Mouse (Mus musculus) midbrain, embryonic 12.5 days (tissue): ENCODE data around the gene Srgap2. TPM values are rescaled to one million over a fixed set of nuclear protein-coding genes. Genes with fewer than 3 reads are reported as not detected.

Experiments used
- ATAC-seq: fragments of 200-750 bp; cut with Nextera tagmentation; 2 replicates; pipeline ENCODE4 v1.8.0; 2017; ENCODE audit warnings: low read depth, moderate TSS enrichment, moderate library complexity; ENCODE audit not compliant: low FRiP score
- H3K27ac ChIP-seq: fragments of 300-500 bp; sonication (generic); replicated peaks from 2 replicates; pipeline ENCODE4 v1.5.1; 2016; ENCODE audit warnings: mild to moderate bottlenecking
- H3K27me3 ChIP-seq: fragments of 300-500 bp; sonication (generic); 2 replicates; pipeline ENCODE4 v1.6.1; 2016; ENCODE audit warnings: mild to moderate bottlenecking
- H3K36me3 ChIP-seq: fragments of 300-500 bp; sonication (generic); 2 replicates; pipeline ENCODE4 v1.6.1; 2016
- H3K4me1 ChIP-seq: fragments of 300-500 bp; sonication (generic); 2 replicates; pipeline ENCODE4 v1.6.1; 2016
- H3K4me2 ChIP-seq: fragments of 300-500 bp; sonication (generic); replicated peaks from 2 replicates; pipeline ENCODE4 v1.6.1; 2016; ENCODE audit warnings: mild to moderate bottlenecking, moderate library complexity
- H3K4me3 ChIP-seq: fragments of 300-500 bp; sonication (generic); 2 replicates; pipeline ENCODE4 v1.5.1; 2016; ENCODE audit warnings: mild to moderate bottlenecking
- H3K9ac ChIP-seq: fragments of 300-500 bp; sonication (generic); replicated peaks from 2 replicates; pipeline ENCODE4 v1.6.1; 2016; ENCODE audit warnings: mild to moderate bottlenecking, moderate library complexity
- H3K9me3 ChIP-seq: fragments of 300-500 bp; sonication (generic); 2 replicates; pipeline ENCODE4 v1.6.1; 2016; ENCODE audit warnings: mild to moderate bottlenecking
- WGBS: fragments of 180-500 bp; shearing (Covaris S2); methylation state at CpG from one replicate; pipeline ENCODE4 v1.1.7; 2016; 5-methylcytosine and 5-hydroxymethylcytosine counted together
- polyA plus RNA-seq: library from polyadenylated mRNA; unstranded; fragments of >200 nt; fragmentation: Nextera tagmentation; extraction: Ambion mirVana; gene quantifications from 2 replicates; pipeline ENCODE4 v1.2.1, GENCODE M21; 2016

Srgap2 gene
- polyA plus RNA-seq, 1 experiment from 2014 or later: 19.9 TPM

DNA sequence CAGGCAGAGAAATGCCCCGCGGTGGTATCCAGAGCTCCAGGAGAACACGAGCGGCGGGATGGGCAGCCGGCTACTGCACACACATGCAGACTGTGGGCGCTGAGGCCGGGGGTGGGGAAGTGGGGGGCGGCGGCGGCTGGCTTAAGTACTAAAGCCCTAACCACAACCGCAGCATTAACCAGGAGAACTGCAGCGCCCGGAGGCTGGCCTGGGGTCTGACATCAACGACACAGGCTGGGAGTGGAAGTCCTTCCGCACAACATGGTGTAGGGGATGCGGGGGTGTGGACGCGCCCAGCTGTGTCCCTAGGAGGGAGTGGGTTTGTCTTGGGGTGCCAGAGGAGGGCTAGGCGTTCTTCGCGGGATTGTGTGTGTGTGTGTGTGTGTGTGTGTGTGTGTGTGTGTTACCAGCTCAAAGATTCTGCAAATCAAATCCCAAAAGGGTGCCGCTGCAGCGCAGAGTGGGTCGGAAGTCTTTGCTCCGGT lies 2.0 kb downstream of the Srgap2 start:
- Histone ChIP-seq H3K9me3 (no peaks in the 10 kb centered on the region), H3K4me2 (peak overlapping the region; percentile 77), H3K4me1 (peaks cover 53% of the 10 kb centered on the region), H3K4me3 (peak overlapping the region; percentile 64), H3K27me3 (no peaks in the 10 kb centered on the region), H3K27ac (peak overlapping the region; percentile 91), H3K9ac (peak overlapping the region; percentile 92), H3K36me3 (no peaks in the 10 kb centered on the region)
- WGBS: 1% methylated on average over 26 of the region's 26 CpGs
- ATAC-seq: no peak

GRCm38 (mm10) chr1:131523794-131524193 lies 3.4 kb downstream of the Srgap2 start:
- H3K9me3 ChIP-seq: no peaks in the 10 kb centered on the region
- H3K27me3 ChIP-seq: no peaks in the 10 kb centered on the region
- WGBS: 50% methylated on average over 3 of the region's 3 CpGs
- H3K4me1 ChIP-seq: peaks cover 41% of the 10 kb centered on the region
- H3K4me2 ChIP-seq: peak overlapping the region; percentile 77
- H3K9ac ChIP-seq: no peak overlapping the region
- no peak for ATAC-seq
- no peak overlapping the region for H3K27ac ChIP-seq
- H3K4me3 ChIP-seq: peak overlapping the region; percentile 64
- no peaks in the 10 kb centered on the region for H3K36me3 ChIP-seq

DNA sequence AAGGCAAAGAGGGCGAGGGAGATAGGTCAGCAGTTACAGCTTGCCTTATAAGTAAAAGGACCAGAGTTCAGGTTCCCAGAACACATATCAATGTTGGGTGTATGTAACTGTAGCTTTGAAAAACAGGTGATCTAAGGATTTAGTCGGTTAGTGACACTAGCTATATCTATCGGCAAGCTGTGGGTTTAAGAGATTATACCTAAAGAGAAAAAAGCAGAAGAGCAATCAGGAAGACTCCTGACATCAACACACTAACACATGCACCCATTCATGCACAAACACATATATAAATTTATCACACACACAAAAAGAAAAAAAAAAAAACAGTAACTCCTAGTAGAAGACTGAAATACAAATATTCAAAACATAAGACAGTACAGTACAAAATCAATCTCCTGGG lies 10.6 kb downstream of the Srgap2 start:
- WGBS: 89% methylated on average over 3 of the region's 3 CpGs
- Histone ChIP-seq H3K4me2 (no peak overlapping the region), H3K9me3 (no peaks in the 10 kb centered on the region), H3K27ac (no peak overlapping the region), H3K4me3 (no peak overlapping the region), H3K4me1 (peaks cover 7% of the 10 kb centered on the region; the same call in 1 of the 2 replicates), H3K36me3 (no peaks in the 10 kb centered on the region), H3K9ac (no peak overlapping the region), H3K27me3 (no peaks in the 10 kb centered on the region)
- ATAC-seq: no peak

DNA sequence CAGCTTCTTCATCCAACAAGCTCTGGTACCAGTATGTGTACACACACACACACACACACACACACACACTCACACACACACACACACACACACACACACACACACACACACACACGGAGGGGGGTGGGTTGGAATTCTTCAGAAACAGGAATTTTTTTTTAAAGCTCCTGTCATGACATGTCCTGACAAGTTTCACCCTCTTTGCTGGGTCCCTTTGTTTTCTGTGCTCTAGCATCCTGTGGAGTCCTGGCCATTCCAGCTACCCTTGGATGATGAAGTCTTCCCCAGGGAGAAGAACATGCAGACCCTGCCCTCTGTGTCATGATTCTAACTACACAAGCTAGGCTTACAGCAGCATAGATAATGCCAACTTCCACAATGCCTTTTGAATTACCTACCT lies 13.0 kb downstream of the Srgap2 start:
- no peak overlapping the region for H3K9ac ChIP-seq
- H3K27ac ChIP-seq: no peak overlapping the region
- H3K27me3 ChIP-seq: no peaks in the 10 kb centered on the region
- H3K9me3 ChIP-seq: no peaks in the 10 kb centered on the region
- peaks cover 5% of the 10 kb centered on the region; the same call in 1 of the 2 replicates for H3K4me1 ChIP-seq
- H3K4me2 ChIP-seq: no peak overlapping the region
- WGBS: 90% methylated on average over 1 of the region's 1 CpGs
- no peaks in the 10 kb centered on the region for H3K36me3 ChIP-seq
- H3K4me3 ChIP-seq: no peak overlapping the region
- no peak for ATAC-seq

DNA sequence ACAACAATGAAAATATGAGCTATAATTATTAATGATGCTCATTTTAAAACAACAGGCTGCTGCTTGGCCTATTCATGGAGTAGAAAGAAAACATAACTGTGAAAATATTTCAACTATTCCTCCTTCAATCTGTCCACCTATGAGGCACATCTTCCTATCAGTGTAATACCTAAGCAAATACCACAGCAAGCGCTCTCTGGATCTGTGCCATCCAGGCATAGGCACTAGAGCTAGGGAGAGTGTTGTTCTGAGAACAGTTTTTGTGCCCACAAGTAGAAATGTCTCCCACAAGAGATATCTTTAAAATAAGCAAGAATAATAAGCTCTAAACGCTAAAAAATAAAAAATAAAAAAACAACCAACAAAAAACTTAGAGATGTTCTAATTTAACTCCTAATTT lies 14.0 kb downstream of the Srgap2 start:
- no peak for ATAC-seq
- Histone ChIP-seq H3K9me3 (no peaks in the 10 kb centered on the region), H3K9ac (no peak overlapping the region), H3K4me2 (no peak overlapping the region), H3K27ac (no peak overlapping the region), H3K4me1 (peaks cover 5% of the 10 kb centered on the region; the same call in 1 of the 2 replicates), H3K27me3 (no peaks in the 10 kb centered on the region), H3K4me3 (no peak overlapping the region), H3K36me3 (no peaks in the 10 kb centered on the region)
- 89% methylated on average over 2 of the region's 2 CpGs for WGBS

- H3K27me3 ChIP-seq: no peaks in the 10 kb centered on the region
- no peak overlapping the region for H3K4me3 ChIP-seq
- no peak for ATAC-seq
- WGBS: 80% methylated on average over 3 of the region's 3 CpGs
- H3K9me3 ChIP-seq: no peaks in the 10 kb centered on the region
- no peak overlapping the region for H3K9ac ChIP-seq
- H3K27ac ChIP-seq: no peak overlapping the region
- H3K36me3 ChIP-seq: no peaks in the 10 kb centered on the region
- peaks cover 5% of the 10 kb centered on the region; the same call in 1 of the 2 replicates for H3K4me1 ChIP-seq
- H3K4me2 ChIP-seq: no peak overlapping the region
Observed at GRCm38 (mm10) chr1:131511661-131512500, 15.3 kb downstream of the Srgap2 start.

- H3K36me3 ChIP-seq: no peaks in the 10 kb centered on the region
- H3K27me3 ChIP-seq: no peaks in the 10 kb centered on the region
- H3K4me2 ChIP-seq: no peak overlapping the region
- no peak overlapping the region for H3K9ac ChIP-seq
- H3K27ac ChIP-seq: no peak overlapping the region
- ATAC-seq: no peak
- H3K4me3 ChIP-seq: no peak overlapping the region
- H3K9me3 ChIP-seq: no peaks in the 10 kb centered on the region
- H3K4me1 ChIP-seq: peaks cover 5% of the 10 kb centered on the region; the same call in 1 of the 2 replicates
Observed at GRCm38 (mm10) chr1:131511131-131511530, 16.0 kb downstream of the Srgap2 start.

DNA sequence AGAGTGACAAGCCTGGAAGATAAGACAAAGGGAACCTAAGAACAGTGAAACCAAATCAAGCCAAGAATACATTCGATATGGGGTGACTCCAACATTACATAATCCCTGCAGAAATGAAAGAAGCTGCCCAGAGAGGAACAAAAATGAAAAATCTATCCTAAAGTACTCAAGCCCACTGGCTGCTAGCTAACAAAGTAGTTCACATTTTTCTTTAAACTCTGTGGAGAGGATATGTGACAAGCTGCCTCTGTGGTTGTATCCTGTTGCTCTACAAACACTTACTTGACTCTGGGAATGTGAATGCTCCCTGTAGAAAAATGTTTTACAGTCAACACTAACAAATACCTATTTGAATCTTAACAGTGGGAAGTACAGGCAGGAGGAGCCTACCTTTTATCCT lies 25.5 kb downstream of the Srgap2 start:
- no peak overlapping the region for H3K4me3 ChIP-seq
- H3K4me1 ChIP-seq: no peaks in the 10 kb centered on the region
- H3K9me3 ChIP-seq: no peaks in the 10 kb centered on the region
- no peak for ATAC-seq
- WGBS: 89% methylated on average over 1 of the region's 1 CpGs
- H3K27ac ChIP-seq: no peak overlapping the region
- no peaks in the 10 kb centered on the region for H3K36me3 ChIP-seq
- H3K27me3 ChIP-seq: no peaks in the 10 kb centered on the region
- no peak overlapping the region for H3K9ac ChIP-seq
- H3K4me2 ChIP-seq: no peak overlapping the region

- WGBS: 85% methylated on average over 1 of the region's 1 CpGs
- no peak overlapping the region for H3K4me3 ChIP-seq
- ATAC-seq: no peak
Observed at GRCm38 (mm10) chr1:131498231-131498630, 28.9 kb downstream of the Srgap2 start.

GRCm38 (mm10) chr1:131493966-131494898 lies 32.9 kb downstream of the Srgap2 start:
- Histone ChIP-seq H3K9me3 (no peaks in the 10 kb centered on the region), H3K36me3 (no peaks in the 10 kb centered on the region), H3K9ac (no peak overlapping the region), H3K27me3 (no peaks in the 10 kb centered on the region), H3K4me1 (peaks cover 4% of the 10 kb centered on the region; the same call in 1 of the 2 replicates), H3K4me2 (no peak overlapping the region), H3K4me3 (no peak overlapping the region), H3K27ac (no peak overlapping the region)
- WGBS: 87% methylated on average over 4 of the region's 4 CpGs
- no peak for ATAC-seq

More at GRCm38 (mm10) chr1:131498231-131498630, 28.9 kb downstream of the Srgap2 start:
- H3K9ac ChIP-seq: no peak overlapping the region
- no peak overlapping the region for H3K27ac ChIP-seq
- no peaks in the 10 kb centered on the region for H3K9me3 ChIP-seq
- H3K4me2 ChIP-seq: no peak overlapping the region
- H3K4me1 ChIP-seq: no peaks in the 10 kb centered on the region
- H3K36me3 ChIP-seq: no peaks in the 10 kb centered on the region
- no peaks in the 10 kb centered on the region for H3K27me3 ChIP-seq

DNA sequence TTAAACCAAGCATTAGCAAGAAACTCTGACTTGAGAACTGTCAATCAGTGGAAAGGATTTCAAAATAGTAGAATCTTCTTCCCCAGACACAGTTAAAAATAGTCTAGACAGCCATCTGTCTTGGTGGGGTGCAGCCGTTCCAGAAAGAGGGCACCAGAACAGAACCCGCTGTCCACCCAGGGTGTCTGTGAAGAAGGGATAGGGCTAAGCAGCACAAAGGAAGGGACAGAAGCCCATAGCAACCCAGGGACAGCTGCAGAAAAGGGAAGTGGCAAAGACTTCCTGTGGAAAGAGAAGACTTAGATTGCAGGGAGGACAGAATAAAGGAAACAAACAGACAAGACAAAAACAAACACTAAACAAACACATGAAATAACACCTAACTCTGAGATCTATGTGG lies 34.8 kb downstream of the Srgap2 start:
- ATAC-seq: no peak
- H3K9ac ChIP-seq: no peak overlapping the region
- 75% methylated on average over 2 of the region's 2 CpGs for WGBS
- H3K4me2 ChIP-seq: no peak overlapping the region
- H3K36me3 ChIP-seq: no peaks in the 10 kb centered on the region
- H3K4me1 ChIP-seq: peaks cover 4% of the 10 kb centered on the region; the same call in 1 of the 2 replicates
- H3K4me3 ChIP-seq: no peak overlapping the region
- no peaks in the 10 kb centered on the region for H3K27me3 ChIP-seq
- H3K27ac ChIP-seq: no peak overlapping the region
- H3K9me3 ChIP-seq: no peaks in the 10 kb centered on the region

DNA sequence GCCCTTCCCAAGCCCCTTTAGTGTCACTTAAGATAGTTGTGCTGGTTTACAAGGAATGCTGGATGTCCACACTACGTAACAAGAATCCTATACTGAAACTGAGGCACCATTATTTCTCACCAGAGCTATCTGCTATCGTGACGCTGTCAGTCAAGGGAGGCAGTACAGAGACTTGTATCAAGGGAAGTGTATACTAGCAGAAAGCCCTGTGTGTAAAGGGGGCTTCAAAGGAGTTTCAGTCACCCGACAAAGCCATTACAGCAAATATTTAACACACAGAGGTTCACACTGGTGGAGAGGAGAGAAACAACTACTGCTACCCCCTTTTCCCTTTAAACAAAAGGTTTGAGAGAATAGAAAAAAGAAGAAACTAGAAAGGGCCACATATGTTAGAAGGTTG lies 35.6 kb downstream of the Srgap2 start:
- no peaks in the 10 kb centered on the region for H3K9me3 ChIP-seq
- H3K27ac ChIP-seq: no peak overlapping the region
- peaks cover 10% of the 10 kb centered on the region; the same call in 1 of the 2 replicates for H3K4me1 ChIP-seq
- no peaks in the 10 kb centered on the region for H3K36me3 ChIP-seq
- 72% methylated on average over 4 of the region's 4 CpGs for WGBS
- no peak overlapping the region for H3K4me2 ChIP-seq
- no peak for ATAC-seq
- H3K9ac ChIP-seq: no peak overlapping the region
- H3K27me3 ChIP-seq: no peaks in the 10 kb centered on the region
- H3K4me3 ChIP-seq: no peak overlapping the region
